Mouse (Mus musculus) frontal cortex, postnatal 14 days (tissue): ENCODE data around the gene Cyp2s1.
"Not testable (repeated sequence)": the region's sequence is repeated elsewhere in the genome, so short reads cannot be mapped to it uniquely, and the experiment has no call there.

Source experiments
- DNase-seq, 2 experiments: peaks; one replicate each; pipeline ENCODE4 v3.0.0; 2022; ENCODE audit warnings: low spot score in 2 of 2

The Cyp2s1 gene

DNA sequence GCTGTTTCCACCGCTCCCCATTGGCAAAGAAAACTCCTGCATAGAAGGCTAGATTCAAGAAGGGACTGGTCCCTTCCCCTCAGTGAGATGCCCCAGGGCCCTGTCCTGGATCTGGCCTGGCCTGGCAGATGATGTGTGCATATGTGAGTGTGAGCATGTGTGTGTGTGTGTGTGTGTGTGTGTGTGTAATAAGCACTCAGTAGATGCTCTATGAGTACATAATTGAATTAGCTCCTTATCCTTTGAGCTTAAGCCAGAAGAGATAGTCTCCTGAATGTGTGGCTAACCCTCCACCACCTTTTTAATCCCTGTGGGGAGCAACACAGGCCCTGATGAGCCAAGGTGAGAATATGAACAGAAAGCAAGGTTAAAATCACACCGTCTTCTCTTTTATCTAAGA is 5.0 kb downstream of the Cyp2s1 start:
- no peak for DNase-seq

DNA sequence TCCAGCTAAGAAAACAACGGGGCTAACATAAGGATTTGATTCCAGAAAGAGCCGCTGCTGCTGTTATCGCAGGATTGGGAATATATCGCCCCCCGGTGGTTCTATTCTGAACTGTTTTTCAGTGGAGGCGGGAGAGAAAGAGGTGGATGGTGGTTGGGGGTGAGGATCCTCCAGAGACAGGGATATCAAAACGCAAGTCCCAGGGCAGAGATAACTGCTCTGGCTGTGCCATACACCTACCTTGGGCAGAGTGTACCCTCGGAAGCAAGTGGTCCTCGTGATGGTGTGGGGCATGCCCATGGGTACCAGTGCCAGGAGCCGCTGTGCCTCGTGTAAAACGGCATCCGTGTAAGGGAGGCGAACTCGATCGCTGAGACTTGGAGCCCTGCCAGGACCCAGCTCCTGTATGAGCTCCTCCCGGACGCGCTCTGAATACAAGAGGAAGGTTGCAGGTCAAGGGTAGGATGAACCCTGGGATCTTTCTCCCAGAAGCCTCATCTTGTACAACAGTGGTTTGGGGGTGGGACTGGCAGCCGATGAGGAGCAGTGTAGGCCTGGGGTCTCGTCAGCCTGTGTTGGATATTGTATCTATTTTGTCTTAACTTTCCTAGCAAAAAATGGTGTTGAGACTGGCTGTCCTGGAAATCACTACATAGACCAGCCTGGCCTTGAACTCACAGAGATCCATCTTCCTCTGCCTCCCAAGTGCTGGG is 10.9 kb downstream of the Cyp2s1 start:
- peak; percentile 51 to 73 for DNase-seq

DNA sequence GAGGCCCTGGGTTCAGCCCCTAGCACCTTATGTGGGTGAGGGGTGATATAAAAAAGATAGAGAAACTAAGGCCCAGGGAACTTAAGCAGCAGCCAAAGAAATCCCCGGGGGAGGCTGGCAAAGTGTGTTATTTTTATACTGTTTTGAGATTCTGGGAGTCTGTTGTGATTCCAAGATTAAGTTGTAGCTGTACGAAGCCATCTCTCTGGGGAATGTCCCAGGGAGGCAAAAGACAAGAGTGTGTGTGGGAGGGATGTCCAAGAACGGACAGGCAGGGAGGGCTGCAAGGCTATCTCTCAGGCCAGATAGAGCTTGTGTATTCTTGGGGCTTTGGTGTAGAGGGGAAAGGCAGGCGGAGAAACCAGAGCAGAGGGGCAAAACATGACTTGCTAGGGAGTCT is 11.9 kb downstream of the Cyp2s1 start:
- DNase-seq: no peak

DNA sequence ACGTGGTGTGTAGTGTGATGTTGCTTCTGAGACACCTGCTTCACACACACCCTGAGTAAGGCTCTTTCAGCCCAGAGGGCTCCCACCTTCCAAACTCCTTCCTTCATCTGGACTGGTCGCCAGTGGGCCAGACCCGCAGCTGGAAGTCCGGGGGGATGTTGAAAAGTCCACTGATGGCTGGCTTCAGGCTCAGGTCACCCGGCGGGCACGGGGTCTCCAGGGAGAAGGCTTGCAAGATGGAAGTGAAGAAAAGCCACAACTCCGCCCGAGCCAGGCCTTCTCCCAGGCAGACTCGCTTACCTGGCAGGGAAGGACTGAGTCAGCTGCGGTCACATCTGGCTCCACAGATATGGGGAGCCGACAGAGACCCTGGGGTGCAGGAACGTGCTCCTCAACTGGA is 13.3 kb downstream of the Cyp2s1 start:
- no peak for DNase-seq

DNA sequence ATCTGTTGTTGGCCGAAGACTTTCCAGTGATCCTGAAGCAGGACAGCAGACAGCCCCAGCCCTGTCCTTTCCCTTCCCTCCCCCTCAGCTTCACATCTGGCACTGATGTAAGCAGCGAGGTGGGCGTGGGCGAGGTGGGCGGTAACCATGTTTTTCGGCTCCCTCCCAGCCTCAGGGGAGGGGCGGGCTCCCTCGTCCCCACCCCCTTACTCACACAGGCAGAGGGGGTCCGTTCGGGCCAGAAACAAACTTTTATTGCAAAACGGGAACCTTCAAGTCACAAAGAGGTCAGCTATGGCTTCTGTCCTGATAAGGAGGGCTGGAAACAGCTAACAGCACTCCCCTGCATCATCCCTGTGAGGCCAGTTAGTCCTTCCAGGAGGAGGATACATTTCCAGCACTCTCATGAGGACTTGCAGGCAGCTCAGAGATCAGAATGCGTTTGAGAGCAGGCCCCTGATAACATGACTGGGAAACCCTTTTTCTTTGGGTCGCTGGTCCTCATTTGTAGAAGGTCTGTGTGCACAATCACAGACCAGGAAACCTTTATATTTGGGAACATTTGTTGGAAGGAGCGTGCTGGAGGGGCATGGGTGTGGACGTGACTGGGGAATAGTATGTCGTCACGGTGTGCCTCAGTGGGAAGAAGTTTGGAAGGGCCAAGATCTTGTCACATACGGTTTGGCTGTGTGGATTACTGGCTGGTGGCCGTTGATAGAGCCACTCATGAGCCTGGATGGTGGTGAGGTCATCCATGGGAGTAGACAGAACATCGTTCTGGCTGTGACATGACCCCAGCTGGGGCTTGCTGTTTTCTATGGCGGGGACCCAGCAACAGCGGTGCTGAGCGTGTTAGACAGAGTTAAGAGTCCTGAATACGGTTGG is 14.2 kb downstream of the Cyp2s1 start:
- DNase-seq: no peak

DNA sequence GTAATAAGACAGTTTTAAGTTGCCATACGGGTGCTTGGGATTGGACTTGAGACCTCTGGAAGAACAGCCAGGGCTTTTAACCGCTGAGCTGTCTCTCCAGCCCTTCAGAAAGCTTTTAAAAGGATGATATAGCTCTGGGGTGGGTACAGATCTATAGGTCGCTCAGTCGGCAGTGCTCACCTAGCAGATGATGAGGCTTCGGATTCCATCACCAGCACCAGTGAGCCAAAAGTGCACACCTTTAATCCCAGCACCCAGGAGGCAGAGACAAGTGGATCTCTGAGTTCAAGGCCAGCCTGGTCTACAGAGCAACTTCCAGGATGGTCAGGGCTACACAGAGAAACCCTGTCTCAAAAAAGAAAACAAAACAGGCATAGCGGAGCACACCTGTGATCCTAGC is 15.7 kb downstream of the Cyp2s1 start:
- DNase-seq: no peak

DNA sequence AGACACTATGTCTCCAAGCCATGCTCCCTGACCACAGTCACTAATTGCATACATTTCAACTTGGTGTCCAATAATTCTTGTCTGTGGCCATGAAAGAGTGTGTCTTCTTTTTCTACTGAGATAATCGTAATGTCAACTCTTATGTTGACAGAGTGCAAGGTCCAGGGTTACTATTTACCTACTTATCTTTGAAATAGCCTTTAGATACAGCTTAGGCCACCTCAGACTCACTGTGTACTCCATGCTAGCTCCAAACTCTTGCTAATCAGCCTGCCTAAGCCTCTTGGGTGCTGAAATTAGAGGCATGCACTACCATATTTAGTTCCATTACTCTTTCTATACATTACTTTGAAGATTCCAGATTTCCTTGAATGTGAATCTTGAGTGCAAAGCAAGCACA is 17.3 kb downstream of the Cyp2s1 start:
- no peak for DNase-seq

DNA sequence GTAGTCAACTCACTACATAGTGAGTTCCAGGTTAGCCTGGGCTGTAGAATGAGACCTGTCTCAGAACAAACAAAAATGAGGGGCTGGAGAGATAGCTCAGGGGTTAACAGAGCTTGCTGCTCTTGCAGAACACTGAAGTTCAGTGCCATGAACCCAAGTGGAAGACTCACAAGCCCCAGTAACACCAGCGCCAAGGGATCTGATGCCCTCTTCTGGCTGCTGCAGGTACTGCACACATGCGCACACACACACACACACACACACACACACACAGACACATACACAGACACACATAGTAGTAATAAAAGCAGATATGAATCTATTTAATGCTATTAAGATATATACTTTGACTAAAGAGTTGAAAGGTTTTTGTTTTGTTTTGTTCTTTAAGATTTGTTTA is 18.2 kb downstream of the Cyp2s1 start:
- DNase-seq: no peak

DNA sequence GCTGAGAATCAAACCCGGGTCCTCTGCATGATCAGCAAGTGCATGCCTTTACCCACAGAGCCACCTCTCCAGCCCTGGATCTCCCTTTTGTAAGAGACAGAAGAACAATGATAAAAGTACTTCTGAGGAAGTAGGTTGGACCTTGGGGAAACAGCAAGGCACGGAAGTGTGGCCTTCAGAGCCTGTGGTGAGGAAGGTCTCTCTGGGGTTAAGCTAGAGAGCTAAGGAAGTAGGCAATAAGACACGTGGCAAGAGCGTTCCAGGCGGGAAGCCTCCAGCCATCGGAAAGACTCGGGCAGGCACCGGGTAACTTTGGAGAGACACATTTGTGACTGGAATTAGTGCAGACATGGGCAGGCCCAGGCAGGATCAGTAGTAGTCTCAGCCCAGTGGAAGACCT is 21.9 kb downstream of the Cyp2s1 start:
- no peak for DNase-seq

DNA sequence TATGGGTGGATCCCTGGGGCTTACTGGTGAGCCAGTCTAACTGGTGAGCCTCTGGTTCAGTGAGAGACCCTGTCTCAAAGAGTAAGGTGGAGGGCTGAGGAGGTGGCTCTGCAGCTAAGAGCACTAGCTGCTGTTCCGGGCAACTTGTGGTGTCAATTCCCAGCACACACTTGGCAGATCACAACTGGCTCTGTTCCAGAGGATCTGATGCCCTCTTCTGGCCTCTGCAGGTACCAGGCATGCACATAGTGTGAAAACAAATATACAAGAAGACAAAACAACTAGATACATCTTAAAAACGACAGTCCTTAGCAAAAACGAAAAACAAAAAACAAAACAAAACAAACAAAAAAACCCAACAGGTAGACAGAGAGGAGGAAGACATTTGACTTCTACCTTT is 23.0 kb downstream of the Cyp2s1 start:
- no peak for DNase-seq

DNA sequence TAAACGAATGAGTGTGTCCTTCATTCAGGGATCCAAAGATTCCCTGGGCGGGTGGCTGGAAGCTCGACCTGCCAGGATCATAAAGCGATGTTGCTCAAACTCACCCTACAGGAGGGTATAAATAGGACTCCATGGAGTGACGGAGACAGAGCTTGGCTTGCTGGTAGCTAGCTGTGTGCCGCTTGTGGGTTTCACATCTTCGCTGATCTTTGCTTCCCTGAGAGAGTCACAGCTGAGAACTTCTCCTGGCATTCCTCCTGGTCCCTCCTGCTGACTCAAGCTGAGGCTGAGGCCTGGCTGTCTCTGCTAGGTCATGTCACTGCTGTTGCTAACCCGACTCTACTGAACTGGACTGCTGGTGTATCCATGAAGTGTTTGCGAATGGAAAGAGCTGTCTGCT is 23.7 kb downstream of the Cyp2s1 start:
- DNase-seq: not testable (repeated sequence)

DNA sequence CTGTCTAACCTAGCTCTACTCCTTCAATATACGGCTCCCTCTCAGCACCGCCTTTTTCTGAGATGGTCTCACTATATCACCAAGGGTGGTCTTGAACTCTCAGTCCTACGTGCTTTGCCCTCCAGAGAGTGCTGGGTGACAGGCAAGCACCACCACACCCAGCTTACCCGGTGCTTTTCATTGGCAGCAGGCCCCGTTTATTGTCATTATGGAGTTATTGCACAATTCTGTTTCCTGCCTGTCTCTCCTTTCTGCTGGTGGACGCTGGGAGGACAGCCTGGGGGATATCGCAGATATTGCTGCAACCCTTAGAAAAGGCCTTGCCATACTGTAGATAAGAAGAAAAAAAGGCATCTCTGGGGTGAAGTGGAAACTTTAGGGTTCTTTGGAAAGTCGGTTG is 26.1 kb downstream of the Cyp2s1 start:
- DNase-seq: no peak

DNA sequence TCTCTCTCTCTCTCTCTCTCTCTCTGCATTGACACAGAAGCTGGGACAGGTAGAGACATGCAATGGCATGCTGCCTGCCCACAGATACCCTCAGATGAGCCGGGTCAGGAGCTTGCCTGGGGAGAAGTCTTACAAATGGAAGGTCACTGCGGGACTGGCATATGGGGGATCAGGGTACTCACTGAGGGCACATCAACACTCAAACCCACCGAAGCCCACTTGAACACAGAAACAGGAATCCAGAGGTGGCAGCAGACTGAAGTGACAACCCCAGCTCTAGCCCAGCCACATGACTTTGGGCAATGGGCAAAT is 27.6 kb downstream of the Cyp2s1 start:
- no peak for DNase-seq

DNA sequence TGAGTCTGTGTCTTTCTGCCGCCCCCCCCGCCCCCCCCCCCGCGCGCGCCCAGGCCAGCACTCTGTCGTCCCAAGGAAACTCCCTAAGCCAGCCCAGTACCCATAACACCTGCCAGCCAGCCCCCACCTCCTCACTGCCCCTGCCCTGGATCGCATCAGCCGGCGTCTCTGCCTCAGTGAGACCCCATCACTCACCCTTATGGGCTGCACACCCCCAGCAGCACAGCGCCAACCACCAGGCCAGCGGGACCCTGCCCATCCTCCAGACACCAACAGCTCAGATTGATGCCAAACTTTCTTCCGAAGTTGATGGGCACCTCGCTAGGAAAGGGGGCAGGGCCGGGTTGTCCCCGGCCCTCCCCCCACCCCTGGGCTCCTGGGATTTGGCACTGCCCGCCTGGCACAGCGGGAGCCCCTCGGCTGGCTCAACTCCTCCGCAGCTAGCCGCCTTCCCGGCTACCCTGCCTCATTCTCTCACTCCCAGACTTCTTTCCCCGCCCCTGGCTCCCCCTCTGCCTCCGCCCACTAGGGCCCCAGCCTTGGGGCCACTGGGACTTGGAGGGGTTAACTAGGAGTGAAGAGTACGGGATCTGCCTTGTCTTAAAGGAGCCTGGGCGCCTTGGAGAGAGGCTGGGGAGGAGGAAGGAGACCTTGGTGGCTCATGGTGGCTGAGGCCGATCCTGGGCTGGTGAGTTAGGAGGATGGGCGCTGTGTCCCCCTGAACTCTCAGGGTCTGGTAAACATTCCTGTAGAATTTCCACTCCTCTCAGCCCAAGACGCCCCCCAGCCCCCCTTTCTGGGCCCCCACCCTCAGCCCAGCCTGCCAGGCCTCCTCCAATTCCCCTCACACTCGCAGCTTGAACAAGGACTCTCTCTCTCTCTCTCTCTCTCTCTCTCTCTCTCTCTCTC is 28.2 kb downstream of the Cyp2s1 start, which contains the start of gene Axl:
Gene Axl, minus strand, starts transcription at position 486 of the 909 bp plus-strand sequence.
- DNase-seq: peak; percentile 37 to 40

DNA sequence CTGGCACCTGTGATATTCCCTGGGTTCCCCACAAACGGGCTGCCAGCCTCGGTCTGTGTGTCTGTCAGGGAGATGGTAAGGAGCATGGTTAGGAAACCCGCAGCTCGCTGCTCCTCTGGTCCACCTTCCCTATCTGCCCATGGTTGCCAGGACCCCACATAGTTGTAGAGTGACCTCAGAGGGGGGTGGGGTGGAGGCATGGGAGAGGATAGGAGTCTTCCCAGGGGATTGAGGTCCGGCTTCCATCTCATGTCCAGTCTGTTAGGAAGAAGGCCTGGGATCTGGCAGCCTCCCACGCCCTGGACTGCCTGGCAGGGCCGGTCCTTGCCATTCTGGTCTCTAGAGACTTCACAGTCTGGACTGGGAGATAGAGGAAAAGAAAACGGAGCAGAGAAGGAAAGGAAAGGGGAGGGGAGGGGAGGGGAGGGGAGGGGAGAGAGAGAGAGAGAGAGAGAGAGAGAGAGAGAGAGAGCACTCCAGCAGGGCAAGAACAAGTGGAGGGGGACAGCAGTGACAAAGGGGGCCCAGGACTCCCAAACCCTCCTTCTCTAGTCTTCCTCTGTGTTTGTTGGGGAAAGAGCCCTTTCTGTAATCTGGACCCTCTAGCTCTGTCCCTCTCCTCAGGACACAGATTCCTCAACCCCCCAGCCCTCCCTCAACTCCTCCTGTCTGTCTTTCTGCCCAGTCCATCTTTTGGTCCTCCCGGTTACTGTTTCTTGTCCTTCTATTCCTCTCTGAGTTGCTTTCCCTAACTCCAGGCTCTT is 29.1 kb downstream of the Cyp2s1 start:
- DNase-seq: no peak

DNA sequence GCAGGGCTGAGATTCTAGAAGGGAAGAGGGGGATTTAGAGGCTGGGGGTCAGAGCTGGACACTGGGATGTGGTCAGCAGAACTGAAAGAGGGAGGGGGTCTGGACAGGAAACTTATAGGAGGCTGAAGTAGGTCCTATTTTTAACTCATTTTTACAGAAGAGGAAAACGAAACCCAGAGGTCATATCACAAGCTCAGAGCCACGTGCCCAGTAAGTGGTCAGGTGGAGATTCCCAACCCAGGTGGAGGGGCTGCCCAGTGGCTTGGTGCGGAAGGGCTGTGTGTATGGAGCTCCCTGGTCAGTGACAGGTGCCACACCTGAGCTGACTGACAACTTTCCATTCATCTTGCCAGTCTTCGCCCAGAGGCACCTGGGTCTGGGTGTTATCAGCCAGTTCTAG is 29.7 kb downstream of the Cyp2s1 start:
- DNase-seq: no peak

DNA sequence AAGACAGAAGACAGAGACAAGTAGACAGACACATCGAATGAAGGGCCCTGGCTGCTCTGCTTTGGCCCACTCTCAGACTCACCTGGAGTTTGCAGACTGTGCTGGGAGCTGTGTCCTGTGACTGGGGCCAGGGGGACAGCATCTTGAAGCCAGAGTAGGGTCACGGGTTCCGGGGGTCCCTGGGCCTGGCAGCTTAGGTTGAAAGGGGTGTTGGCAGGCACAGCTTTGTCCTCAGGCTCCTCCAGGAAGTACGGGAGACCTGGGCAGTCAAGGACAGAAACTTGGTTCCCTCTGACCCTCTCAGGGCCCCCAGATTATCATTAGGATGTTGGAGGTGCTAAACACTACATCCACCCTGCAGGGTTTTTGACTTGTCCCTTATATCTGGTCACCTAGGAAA is 31.0 kb downstream of the Cyp2s1 start:
- no peak for DNase-seq

DNA sequence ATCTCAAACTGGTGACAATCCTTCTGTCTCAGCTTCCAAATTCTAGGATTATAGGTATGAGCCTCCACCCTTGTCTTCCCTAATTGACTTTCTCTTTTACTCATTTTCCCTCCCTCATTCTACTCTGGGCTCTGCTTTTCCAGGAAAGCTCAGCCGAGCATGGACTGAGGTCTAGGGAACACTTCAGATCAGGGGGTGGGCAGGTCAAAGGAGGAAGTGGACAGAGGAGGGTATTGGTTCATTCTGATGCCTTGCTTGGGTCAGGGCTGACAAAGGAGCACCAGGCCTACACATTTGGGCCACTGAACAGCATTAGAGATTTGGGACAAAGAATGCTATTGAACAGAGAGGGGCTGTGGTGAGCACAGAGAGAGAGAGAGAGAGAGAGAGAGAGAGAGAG is 31.9 kb downstream of the Cyp2s1 start:
- DNase-seq: no peak

DNA sequence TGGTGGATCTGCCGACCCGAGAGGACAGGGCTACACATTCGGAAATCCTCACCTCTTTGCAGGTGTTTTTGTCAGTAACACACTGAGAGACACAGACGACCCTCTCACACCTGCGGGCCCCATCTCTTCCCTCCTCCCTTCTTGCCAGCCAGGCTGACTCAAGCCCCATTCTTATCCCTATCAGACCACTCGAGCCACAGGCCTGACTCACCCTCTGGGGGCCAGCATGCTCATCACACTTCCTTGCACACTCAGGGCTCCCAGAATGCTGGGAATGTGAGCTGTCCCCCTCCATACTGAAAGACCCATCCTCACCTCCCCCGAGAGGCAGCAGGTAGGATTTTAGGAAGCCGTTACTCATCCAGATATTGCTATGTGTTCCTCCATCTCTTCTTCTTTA is 33.0 kb downstream of the Cyp2s1 start:
- DNase-seq: no peak

DNA sequence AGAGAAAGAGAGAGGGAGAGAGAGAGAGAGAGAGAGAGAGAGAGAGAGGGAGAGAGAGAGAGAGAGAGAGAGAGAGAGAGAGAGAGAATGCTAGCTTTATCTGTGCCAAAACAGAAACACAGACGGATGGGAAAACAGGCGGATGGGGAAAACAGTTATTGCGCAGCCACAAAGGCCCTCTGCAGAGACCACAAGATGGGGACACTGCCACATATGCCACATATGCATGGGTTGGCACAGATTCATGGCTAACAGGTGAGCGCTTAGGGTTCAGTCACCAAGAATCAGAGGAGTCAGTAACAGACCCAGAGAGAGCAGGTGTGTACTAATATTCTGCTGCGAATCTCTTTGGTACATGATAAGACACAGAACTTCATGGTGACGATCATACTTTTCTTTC is 34.0 kb downstream of the Cyp2s1 start:
- DNase-seq: no peak

DNA sequence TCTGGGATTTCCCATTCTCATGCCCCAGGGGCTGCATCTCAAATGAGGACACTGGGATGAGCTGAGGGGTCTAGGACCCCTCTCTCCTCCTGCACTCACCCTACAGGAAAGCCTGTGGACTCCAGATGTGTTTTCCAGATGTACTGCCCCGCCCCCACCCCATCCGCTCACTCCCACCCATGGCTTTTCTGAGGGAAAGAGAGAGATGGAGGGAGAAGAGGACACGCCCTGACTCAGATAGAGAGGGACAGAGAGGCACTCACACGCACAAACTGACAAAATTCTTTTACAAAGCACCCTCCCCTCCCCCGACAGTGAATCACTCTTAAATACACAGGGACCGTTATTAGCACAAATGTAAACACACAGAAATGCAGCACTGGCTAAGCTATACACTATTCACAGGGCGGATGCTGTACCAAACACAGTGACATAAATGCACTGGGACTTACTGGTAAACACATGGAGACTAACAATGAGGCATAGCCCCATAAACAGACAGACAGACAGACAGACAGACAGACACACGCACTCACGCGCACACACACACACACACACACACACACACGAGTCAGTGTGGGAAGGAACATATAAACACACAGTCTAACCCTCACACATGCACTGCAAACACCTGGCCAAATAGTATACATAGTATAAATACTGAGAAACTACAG is 34.6 kb downstream of the Cyp2s1 start:
- DNase-seq: no peak
